Mouse (Mus musculus): Measurements from ENCODE around the gene Pithd1. TPM values are rescaled to one million over a fixed set of nuclear protein-coding genes. Genes with fewer than 3 reads are reported as not detected.
A peak's percentile ranks its signal among the peaks of the same experiment; 100 is the strongest.
"Not testable (repeated sequence)": the region's sequence is repeated elsewhere in the genome, so short reads cannot be mapped to it uniquely, and the experiment has no call there.

The Pithd1 gene
- total RNA-seq, 2 experiments from 2014 or later, result 21.3 to 23.9 TPM

DNA sequence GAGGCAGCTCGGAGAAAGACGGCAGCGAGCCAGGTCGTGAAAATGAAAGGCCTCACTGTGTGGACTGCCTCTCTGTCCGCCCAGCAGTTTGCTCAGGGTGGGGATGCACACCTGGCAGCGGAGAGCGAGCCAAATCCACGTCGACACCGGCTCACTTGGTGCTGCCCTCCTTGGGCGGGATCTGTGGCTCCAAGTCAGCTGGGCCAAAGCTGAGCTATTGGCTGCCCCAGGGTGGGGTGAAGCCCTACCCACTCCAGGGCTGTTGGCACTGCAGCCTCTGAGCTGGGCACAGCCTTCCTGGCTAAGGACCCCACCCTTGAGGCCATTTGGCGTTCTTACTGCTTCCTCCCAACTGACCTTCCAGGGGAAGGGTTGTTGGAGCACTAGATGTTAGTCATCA lies 22.6 kb downstream of the Pithd1 start:
- DNase-seq, result no peak

DNA sequence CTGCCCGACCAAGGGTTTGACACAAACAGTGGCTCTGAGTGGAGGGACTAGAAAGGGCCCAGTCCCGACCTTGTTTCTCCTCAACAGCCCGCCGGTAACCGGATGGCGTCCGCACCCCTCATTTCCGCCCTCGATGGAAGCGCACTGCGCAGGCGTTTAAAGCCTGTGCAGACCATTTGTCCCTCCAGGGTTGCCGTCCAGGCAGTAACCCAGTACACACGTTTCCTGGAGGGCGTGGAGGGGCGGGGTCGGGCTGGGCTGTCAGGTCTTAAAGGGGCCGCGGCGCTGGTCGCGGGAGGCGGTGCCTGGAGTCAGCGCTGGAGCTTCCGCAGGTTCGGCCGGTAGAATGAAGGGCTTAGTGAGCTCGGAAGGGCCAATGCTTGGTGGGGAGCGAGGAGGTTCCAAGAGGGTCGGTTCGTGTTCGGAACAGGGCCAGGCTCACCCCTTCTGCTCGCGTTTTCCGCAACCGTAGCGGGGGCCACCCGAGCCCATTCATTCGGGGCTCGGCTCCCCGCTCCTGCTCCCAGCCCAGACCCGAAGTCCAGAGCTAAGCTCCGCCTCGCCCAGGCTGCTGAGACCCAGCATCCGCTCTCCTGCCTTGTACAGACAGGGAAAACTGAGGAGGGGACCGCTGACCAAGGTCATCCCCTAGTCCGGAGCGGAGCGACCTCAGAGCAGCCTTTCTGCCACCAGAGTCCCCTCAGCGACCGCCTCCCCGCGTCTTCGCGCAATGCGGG lies 23.4 kb downstream of the Pithd1 start, which contains the start of gene Gale:
Gene Gale, plus strand, starts transcription at position 271 of the 737 bp plus-strand sequence.
- peak; percentile 86 to 93 for DNase-seq
- intact Hi-C loops (cut with DNase I), result no loop called here

More for the DNA sequence above, 22.6 kb downstream of the Pithd1 start:
- intact Hi-C loops (cut with DNase I), result no loop called here

DNA sequence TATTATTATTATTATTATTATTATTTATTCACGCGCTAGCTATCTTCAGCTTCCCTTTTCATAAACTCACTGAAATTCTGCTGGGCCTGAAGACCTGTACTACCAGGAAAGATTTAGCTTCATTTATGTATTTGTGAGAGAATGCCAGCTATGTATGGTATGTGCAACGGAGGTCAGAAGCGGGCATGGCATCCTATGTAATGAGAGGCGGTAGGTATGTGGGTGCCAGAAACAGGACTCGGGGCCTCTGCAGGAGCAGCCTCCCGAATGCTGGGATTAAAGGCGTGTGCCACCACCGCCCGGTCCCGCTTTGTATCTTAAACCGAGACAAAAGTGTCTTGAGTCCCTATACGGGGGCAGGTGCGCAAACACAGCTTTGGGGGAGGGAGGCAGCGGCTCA lies 24.1 kb downstream of the Pithd1 start:
- intact Hi-C loops (cut with DNase I), result no loop called here
- DNase-seq, result no peak

- intact Hi-C loops (cut with DNase I), result no loop called here
- no peak for DNase-seq
Measured at GRCm38 (mm10) chr4:135962198-135962597, 24.9 kb downstream of the Pithd1 start.

DNA sequence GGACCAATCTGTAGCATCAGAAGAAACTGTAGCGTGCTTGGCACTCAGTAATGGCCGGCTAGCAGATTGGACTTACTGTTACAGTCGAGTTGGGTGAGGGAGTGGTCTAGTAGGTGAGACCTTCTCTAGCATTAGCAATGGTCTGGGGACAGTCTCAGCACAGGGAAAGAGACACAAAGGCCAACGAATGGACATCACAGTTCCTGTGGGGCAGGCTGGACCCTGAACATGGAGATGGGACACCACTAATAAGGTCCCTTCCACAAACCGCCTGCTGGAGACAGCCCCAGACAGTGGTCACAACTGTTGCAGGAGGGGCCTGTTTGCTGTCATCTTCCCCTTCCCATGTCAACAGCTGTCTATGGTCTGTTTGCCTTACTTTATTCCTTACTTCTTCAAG lies 25.4 kb downstream of the Pithd1 start:
- intact Hi-C loops (cut with DNase I), result no loop called here
- no peak for DNase-seq

GRCm38 (mm10) chr4:135960717-135961116 lies 26.3 kb downstream of the Pithd1 start:
- intact Hi-C loops (cut with DNase I), result no loop called here

GRCm38 (mm10) chr4:135958354-135958753 lies 28.7 kb downstream of the Pithd1 start:
- no peak for DNase-seq
- intact Hi-C loops (cut with DNase I), result no loop called here

More at GRCm38 (mm10) chr4:135960717-135961116, 26.3 kb downstream of the Pithd1 start:
- DNase-seq, result peak; percentile 67 to 74

GRCm38 (mm10) chr4:135955886-135956285 lies 31.2 kb downstream of the Pithd1 start:
- no peak for DNase-seq
- intact Hi-C loops (cut with DNase I), result no loop called here

DNA sequence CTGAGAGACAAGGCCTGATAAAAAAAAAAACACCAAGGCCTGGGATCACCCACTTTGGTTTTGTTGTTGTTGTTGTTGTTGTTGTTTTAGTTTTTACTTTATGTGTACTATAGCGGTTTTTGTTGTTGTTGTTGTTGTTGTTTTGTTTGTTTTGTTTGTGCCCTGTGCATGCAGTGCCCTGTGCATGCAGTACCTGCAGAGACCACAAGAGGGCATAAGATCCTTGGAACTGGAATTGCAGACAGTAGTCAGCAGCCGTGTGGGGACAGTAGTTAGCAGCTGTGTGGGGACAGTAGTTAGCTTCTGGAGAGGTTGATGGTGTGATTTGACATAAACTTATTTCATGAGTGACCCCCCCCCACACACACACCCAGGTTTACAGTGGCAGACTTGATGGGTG lies 32.8 kb downstream of the Pithd1 start:
- intact Hi-C loops (cut with DNase I), result no loop called here
- DNase-seq, result peak; percentile 56 to 72

DNA sequence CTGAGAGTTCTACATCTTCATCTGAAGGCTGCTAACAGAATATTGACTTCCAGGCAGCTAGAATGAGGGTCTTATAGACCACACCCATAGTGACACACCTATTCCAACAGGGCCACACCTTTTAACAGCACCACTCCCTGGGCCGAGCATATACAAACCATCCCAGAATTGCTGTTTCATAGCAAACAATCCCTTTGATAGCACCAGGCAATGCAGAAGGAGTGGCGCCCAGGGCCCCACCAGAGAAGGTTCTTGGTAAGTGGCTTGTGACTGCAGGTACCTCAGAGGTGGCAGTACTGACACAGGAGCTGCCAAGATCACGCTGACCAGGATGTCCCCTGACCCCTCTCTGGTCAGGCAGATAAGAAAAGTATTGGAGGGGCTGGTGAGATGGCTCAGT lies 33.9 kb downstream of the Pithd1 start:
- intact Hi-C loops (cut with DNase I), result no loop called here

DNA sequence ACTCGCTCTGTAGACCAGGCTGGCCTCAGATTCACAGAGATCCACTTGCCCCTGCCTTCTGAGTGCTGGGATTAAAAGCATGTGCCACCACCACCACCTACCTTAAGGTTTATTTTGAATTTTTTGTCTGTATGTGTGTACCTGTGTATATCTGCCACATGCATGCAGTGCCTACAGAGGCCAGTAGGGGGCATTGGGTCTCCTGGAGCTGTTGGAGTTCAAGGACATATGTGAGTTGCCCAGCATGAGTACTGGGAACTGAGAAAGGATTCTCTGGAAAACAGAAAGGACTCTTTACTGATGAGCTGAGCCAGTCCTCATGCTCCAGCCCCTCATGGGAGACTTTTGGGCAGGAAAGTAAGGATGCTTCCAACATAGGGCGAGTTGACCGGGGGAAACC lies 35.6 kb downstream of the Pithd1 start:
- intact Hi-C loops (cut with DNase I), result no loop called here
- DNase-seq, result no peak

More for the DNA sequence above, 33.9 kb downstream of the Pithd1 start:
- no peak for DNase-seq

DNA sequence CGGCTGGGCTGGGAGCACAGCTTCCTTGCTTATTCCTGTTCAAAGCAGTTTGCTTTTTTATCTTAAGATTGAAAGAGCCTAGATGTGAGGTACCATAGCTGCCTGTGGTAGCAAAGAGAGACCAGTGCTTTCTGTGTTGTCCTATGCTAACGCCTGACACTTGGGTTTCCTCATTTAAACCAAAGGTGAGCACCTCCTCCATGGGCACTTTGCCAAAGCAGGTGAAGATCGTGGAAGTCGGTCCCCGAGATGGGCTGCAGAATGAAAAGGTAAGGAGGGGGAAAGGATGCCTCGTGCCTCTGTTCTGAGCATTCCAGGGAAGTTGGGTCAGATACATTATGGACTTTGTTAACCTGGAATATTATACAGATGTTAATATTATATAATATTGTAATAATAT lies 36.7 kb downstream of the Pithd1 start:
- intact Hi-C loops (cut with DNase I), result no loop called here
- DNase-seq, result no peak

GRCm38 (mm10) chr4:135949911-135950310 lies 37.2 kb downstream of the Pithd1 start:
- intact Hi-C loops (cut with DNase I), result no loop called here
- DNase-seq, result no peak

- intact Hi-C loops (cut with DNase I), result no loop called here
- no peak for DNase-seq
Measured at GRCm38 (mm10) chr4:135949475-135949874, 37.6 kb downstream of the Pithd1 start.

GRCm38 (mm10) chr4:135948142-135948541 lies 38.9 kb downstream of the Pithd1 start:
- intact Hi-C loops (cut with DNase I), result no loop called here
- DNase-seq, result no peak

GRCm38 (mm10) chr4:135946659-135947301 lies 40.3 kb downstream of the Pithd1 start:
- intact Hi-C loops (cut with DNase I), result no loop called here
- DNase-seq, result no peak

DNA sequence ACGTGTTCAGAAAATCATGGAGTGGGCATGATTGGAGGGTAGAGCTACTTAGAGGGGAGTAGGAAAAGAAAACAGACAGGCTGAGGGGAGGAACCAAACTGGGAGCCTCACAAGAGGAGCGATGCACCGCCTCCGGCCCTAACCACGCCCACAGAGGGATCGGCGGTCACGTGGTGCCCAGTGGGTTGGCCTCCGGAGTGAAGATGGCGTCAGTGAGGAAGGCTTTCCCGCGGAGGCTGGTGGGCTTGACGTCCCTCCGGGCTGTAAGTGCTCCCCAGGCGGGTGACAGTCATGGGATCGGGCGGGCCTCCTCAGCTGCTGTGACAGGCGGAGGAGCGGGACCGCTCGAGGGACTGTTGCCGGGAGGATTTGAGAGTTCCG lies 40.8 kb downstream of the Pithd1 start, which contains the start of gene Hmgcl:
Gene Hmgcl, plus strand, starts transcription at position 171 of the 381 bp plus-strand sequence.
- DNase-seq, result peak; percentile 94 to 95
- intact Hi-C loops (cut with DNase I), result no loop called here

DNA sequence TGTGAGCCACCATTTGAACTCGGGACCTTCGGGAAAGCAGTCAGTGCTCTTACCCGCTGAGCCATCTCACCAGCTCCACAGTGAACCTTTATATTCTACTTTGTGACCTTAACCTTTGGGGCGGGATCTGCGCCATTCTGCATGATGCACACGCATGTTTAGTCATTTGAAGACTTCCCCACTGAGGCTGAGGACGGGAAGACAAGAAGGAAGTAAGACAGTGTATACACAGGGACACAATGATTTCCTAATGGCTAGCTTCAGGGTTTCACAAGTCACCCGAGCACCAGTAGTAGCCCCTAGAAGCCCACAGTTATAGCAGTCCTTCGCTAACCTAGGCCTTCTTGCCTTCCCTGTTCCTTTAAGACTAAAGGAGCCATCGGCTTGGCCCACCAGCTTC lies 41.4 kb downstream of the Pithd1 start:
- intact Hi-C loops (cut with DNase I), result no loop called here
- DNase-seq, result no peak

DNA sequence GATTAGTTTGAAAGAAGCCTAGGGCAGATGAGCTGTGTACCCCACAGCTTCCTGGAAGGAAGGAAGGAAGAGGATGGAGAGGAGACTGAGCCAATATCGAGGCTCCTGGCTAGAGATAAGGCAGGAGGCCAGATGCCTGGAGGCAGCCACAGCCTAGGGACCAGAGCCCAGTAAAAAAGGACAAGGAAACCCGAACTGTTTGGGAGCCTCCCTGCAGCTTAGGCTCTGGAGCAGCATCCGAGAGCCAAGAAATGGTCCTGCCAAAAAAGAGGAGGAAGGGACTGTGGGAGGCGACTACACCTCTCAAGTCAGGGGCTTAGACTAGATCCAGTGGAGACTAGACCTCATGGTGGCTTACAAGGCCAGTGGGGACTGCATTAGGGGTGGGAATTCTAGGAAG lies 43.7 kb downstream of the Pithd1 start:
- intact Hi-C loops (cut with DNase I), result no loop called here

DNA sequence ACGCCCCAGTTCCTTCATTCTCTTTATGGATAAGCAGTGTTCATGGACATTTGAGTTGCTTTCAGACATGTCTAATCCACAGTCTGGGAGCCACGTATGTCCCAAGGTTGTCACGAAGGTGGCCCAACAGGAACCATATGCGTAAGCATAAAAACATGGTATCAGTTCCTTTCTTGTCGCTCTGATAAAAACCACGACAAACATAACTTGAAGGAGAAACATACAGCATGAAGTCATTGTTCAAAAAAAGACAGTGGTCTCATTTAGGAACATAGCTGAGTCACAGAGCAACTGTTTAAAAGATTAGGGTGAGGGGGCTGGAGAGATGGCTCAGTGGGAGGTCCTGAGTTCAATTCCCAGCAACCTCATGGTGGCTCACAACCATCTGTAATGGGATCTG lies 44.9 kb downstream of the Pithd1 start:
- no peak for DNase-seq
- intact Hi-C loops (cut with DNase I), result no loop called here

More for the DNA sequence above, 43.7 kb downstream of the Pithd1 start:
- DNase-seq, result no peak

- intact Hi-C loops (cut with DNase I); DNase-seq: not testable (repeated sequence)
Measured at GRCm38 (mm10) chr4:135941026-135941425, 46.0 kb downstream of the Pithd1 start.

GRCm38 (mm10) chr4:135938858-135939257 lies 48.2 kb downstream of the Pithd1 start:
- intact Hi-C loops (cut with DNase I), result no loop called here
- no peak for DNase-seq

All from gastrocnemius, postnatal 36 days (tissue).